Mouse (Mus musculus) ES-Bruce4 (cell line): ENCODE measurements around the gene Gse1.

Experiments used
- CTCF ChIP-seq: IDR thresholded peaks from one replicate; pipeline ENCODE4 v1.8.1; 2011; ENCODE audit warnings: low read depth, low read length
- EP300 ChIP-seq: IDR thresholded peaks from 2 replicates; pipeline ENCODE4 v1.6.1; 2011; ENCODE audit warnings: low read depth, low read length; ENCODE audit not compliant: insufficient read depth
- POLR2A ChIP-seq: IDR thresholded peaks from one replicate; pipeline ENCODE4 v1.8.1; 2011; ENCODE audit warnings: low read length; ENCODE audit not compliant: insufficient read depth

DNA sequence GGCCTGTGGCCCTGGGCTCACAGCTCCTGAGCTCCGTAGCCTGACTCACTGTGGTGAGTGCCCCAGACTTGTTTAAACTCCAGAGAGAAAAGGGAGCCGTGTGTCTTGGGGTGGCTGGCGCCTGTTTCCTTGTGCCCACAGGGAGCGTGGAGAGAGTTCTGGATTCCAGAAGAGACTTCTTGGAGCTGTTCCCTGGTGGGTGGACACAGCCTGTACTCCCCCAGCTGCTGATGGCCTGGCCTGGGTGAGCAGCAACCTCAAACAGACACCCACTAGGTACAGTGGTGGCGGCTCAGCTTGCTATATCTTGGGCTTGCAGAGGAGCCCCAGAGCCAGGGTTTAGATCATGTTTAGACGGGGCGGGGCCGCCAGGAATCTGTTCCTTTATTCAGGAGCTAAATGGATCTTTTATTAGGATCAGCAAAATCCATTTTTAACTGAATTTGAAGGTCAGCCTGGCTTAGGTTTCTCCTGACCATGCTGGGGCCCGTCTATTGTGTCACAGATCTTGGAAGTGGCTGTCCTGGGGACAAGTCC lies 21.6 kb downstream of the Gse1 start:
- TF ChIP-seq EP300 = no peak
- TF ChIP-seq POLR2A = no peak
- TF ChIP-seq CTCF = no peak
